Mouse (Mus musculus) myocyte (in vitro differentiated cells): ENCODE measurements around the gene St3gal5. TPM values are rescaled to one million over a fixed set of nuclear protein-coding genes. Genes with fewer than 3 reads are reported as not detected.

ENCODE experiments used
- H3K27me3 ChIP-seq: one replicate; pipeline ENCODE4 v1.6.1; 2011; ENCODE audit not compliant: control insufficient read depth, insufficient read depth, insufficient read length
- H3K36me3 ChIP-seq: one replicate; pipeline ENCODE4 v1.6.1; 2011; ENCODE audit not compliant: control insufficient read depth, insufficient read depth
- H3K4me2 ChIP-seq: one replicate; pipeline ENCODE4 v1.6.1; 2011; ENCODE audit warnings: low read depth, control low read depth
- H3K4me3 ChIP-seq: one replicate; pipeline ENCODE4 v1.5.1; 2011; ENCODE audit warnings: mild to moderate bottlenecking, control low read depth, moderate library complexity
- H3K79me2 ChIP-seq: one replicate; pipeline ENCODE4 v1.6.1; 2011; ENCODE audit not compliant: control insufficient read depth, insufficient read depth
- H3ac ChIP-seq: one replicate; pipeline ENCODE4 v1.6.1; 2011; ENCODE audit not compliant: control insufficient read depth, insufficient read length
- CEBPB ChIP-seq: IDR thresholded peaks from 2 replicates; pipeline ENCODE4 v1.6.1; 2011; ENCODE audit warnings: mild to moderate bottlenecking, moderate library complexity; ENCODE audit not compliant: poor library complexity, insufficient read depth, severe bottlenecking
- E2F4 ChIP-seq: IDR thresholded peaks from one replicate; pipeline ENCODE4 v1.6.1; 2011; ENCODE audit warnings: mild to moderate bottlenecking, control low read depth, moderate library complexity; ENCODE audit not compliant: insufficient read depth
- MAX ChIP-seq: IDR thresholded peaks from one replicate; pipeline ENCODE4 v1.6.1; 2011; ENCODE audit warnings: low read depth, mild to moderate bottlenecking, control low read depth
- MYOD1 ChIP-seq, 3 experiments: IDR thresholded peaks; one replicate each; pipeline ENCODE4 v1.6.1; 2011; ENCODE audit warnings: control low read depth in 2 of 3, low read depth in 2 of 3, mild to moderate bottlenecking in 2 of 3, moderate library complexity in 1 of 3; ENCODE audit not compliant: insufficient read length in 2 of 3, control insufficient read depth in 1 of 3
- MYOG ChIP-seq, 3 experiments: IDR thresholded peaks; one replicate each; pipeline ENCODE4 v1.6.1; 2011; ENCODE audit warnings: control low read depth in 2 of 3, low read depth in 2 of 3, mild to moderate bottlenecking in 2 of 3; ENCODE audit not compliant: insufficient read length in 2 of 3, control insufficient read depth in 1 of 3, insufficient read depth in 1 of 3
- POLR2A ChIP-seq: IDR thresholded peaks from one replicate; pipeline ENCODE4 v1.6.1; 2011; ENCODE audit warnings: low read depth, mild to moderate bottlenecking, control low read depth, moderate library complexity; ENCODE audit not compliant: insufficient read length
- POLR2AphosphoS2 ChIP-seq: IDR thresholded peaks from one replicate; pipeline ENCODE4 v1.6.1; 2011; ENCODE audit warnings: low read depth, control low read depth; ENCODE audit not compliant: insufficient read length
- REST ChIP-seq: IDR thresholded peaks from one replicate; pipeline ENCODE4 v1.6.1; 2011; ENCODE audit warnings: mild to moderate bottlenecking, control low read depth, moderate library complexity; ENCODE audit not compliant: insufficient read depth, insufficient read length
- SRF ChIP-seq: IDR thresholded peaks from one replicate; pipeline ENCODE4 v1.6.1; 2011; ENCODE audit warnings: low read depth; ENCODE audit not compliant: control insufficient read depth, insufficient read length
- TCF12 ChIP-seq: IDR thresholded peaks from one replicate; pipeline ENCODE4 v1.6.1; 2011; ENCODE audit warnings: mild to moderate bottlenecking, control low read depth; ENCODE audit not compliant: poor library complexity, insufficient read depth, severe bottlenecking
- TCF3 ChIP-seq: IDR thresholded peaks from one replicate; pipeline ENCODE4 v1.6.1; 2011; ENCODE audit warnings: low read depth, control low read depth; ENCODE audit not compliant: insufficient read length
- USF1 ChIP-seq: IDR thresholded peaks from one replicate; pipeline ENCODE4 v1.6.1; 2011; ENCODE audit warnings: low read depth, mild to moderate bottlenecking, control low read depth, moderate library complexity
- polyA plus RNA-seq: library from polyadenylated mRNA; unstranded; fragments of >200 nt; fragmentation: generic; extraction: Trizol; gene quantifications from one replicate; pipeline ENCODE4 v1.2.1, GENCODE M21; 2012; ENCODE audit warnings: missing spikeins

St3gal5 gene
- polyA plus RNA-seq, 1 experiment = 94.5 TPM

- H3K36me3 ChIP-seq = peaks cover 8% of the 10 kb centered on the region
- no peak for TF ChIP-seq MYOG (IDR thresholded peaks at IDR 0.05; ENCODE audit: control insufficient read depth in 1 of 3, insufficient read depth in 1 of 3, insufficient read length in 2 of 3, low read depth in 2 of 3)
- TF ChIP-seq POLR2A = no peak
- no peak for TF ChIP-seq REST
- TF ChIP-seq SRF = no peak
- no peak for TF ChIP-seq TCF12
- TF ChIP-seq CEBPB = no peak
- TF ChIP-seq USF1 = no peak
- TF ChIP-seq MAX = no peak
- no peak for TF ChIP-seq MYOD1 (IDR thresholded peaks at IDR 0.05; ENCODE audit: control insufficient read depth in 1 of 3, insufficient read length in 2 of 3, low read depth in 2 of 3)
- no peak for TF ChIP-seq TCF3
- TF ChIP-seq E2F4 = no peak
- no peak for TF ChIP-seq POLR2AphosphoS2
- no peak overlapping the region for H3ac ChIP-seq
Measured at GRCm38 (mm10) chr6:72155649-72156048, 58.3 kb downstream of the St3gal5 start.

GRCm38 (mm10) chr6:72158966-72159764 is 61.8 kb downstream of the St3gal5 start:
- H3K36me3 ChIP-seq = peaks cover 4% of the 10 kb centered on the region
- no peaks in the 10 kb centered on the region for H3K79me2 ChIP-seq
- TF ChIP-seq MYOD1 (IDR thresholded peaks at IDR 0.05; ENCODE audit: control insufficient read depth in 1 of 3, insufficient read length in 2 of 3, low read depth in 2 of 3) = no peak
- no peak for TF ChIP-seq POLR2AphosphoS2
- no peak for TF ChIP-seq CEBPB
- no peak for TF ChIP-seq TCF3
- TF ChIP-seq TCF12 = no peak
- TF ChIP-seq POLR2A = no peak
- TF ChIP-seq E2F4 = no peak
- TF ChIP-seq SRF = no peak
- TF ChIP-seq MYOG (IDR thresholded peaks at IDR 0.05; ENCODE audit: control insufficient read depth in 1 of 3, insufficient read depth in 1 of 3, insufficient read length in 2 of 3, low read depth in 2 of 3) = no peak
- TF ChIP-seq MAX = no peak
- TF ChIP-seq USF1 = no peak
- no peak for TF ChIP-seq REST
- H3ac ChIP-seq = no peak overlapping the region
- H3K27me3 ChIP-seq = no peaks in the 10 kb centered on the region
- H3K4me3 ChIP-seq = no peak overlapping the region
- H3K4me2 ChIP-seq = no peak overlapping the region

More at GRCm38 (mm10) chr6:72155649-72156048, 58.3 kb downstream of the St3gal5 start:
- H3K79me2 ChIP-seq = no peaks in the 10 kb centered on the region
- H3K4me2 ChIP-seq = no peak overlapping the region
- H3K27me3 ChIP-seq = no peaks in the 10 kb centered on the region
- no peak overlapping the region for H3K4me3 ChIP-seq

- TF ChIP-seq MYOG (IDR thresholded peaks at IDR 0.05; ENCODE audit: control insufficient read depth in 1 of 3, insufficient read depth in 1 of 3, insufficient read length in 2 of 3, low read depth in 2 of 3) (peak in 2 of 3 experiments; percentile 31 to 66), TCF12 (no peak), MYOD1 (IDR thresholded peaks at IDR 0.05; ENCODE audit: control insufficient read depth in 1 of 3, insufficient read length in 2 of 3, low read depth in 2 of 3) (peak in 2 of 3 experiments; percentile 35 to 75)
- Histone ChIP-seq H3K79me2 (no peaks in the 10 kb centered on the region), H3K4me3 (no peak overlapping the region), H3ac (no peak overlapping the region), H3K27me3 (no peaks in the 10 kb centered on the region), H3K36me3 (peaks cover 4% of the 10 kb centered on the region), H3K4me2 (no peak overlapping the region)
Measured at GRCm38 (mm10) chr6:72159861-72160395, 62.5 kb downstream of the St3gal5 start.

GRCm38 (mm10) chr6:72160991-72161390 is 63.6 kb downstream of the St3gal5 start:
- TF ChIP-seq USF1 (no peak), TCF3 (no peak), TCF12 (no peak), MYOG (IDR thresholded peaks at IDR 0.05; ENCODE audit: control insufficient read depth in 1 of 3, insufficient read depth in 1 of 3, insufficient read length in 2 of 3, low read depth in 2 of 3) (no peak), POLR2A (no peak), E2F4 (no peak), CEBPB (no peak), SRF (no peak), POLR2AphosphoS2 (no peak), MAX (no peak), REST (no peak), MYOD1 (IDR thresholded peaks at IDR 0.05; ENCODE audit: control insufficient read depth in 1 of 3, insufficient read length in 2 of 3, low read depth in 2 of 3) (no peak)
- no peaks in the 10 kb centered on the region for H3K27me3 ChIP-seq
- H3K79me2 ChIP-seq = no peaks in the 10 kb centered on the region
- H3ac ChIP-seq = no peak overlapping the region
- no peak overlapping the region for H3K4me2 ChIP-seq
- no peaks in the 10 kb centered on the region for H3K36me3 ChIP-seq
- H3K4me3 ChIP-seq = no peak overlapping the region
